Mouse (Mus musculus): Measurements from ENCODE around the gene Mdh1b.
A peak's percentile ranks its signal among the peaks of the same experiment; 100 is the strongest.

The Mdh1b gene

DNA sequence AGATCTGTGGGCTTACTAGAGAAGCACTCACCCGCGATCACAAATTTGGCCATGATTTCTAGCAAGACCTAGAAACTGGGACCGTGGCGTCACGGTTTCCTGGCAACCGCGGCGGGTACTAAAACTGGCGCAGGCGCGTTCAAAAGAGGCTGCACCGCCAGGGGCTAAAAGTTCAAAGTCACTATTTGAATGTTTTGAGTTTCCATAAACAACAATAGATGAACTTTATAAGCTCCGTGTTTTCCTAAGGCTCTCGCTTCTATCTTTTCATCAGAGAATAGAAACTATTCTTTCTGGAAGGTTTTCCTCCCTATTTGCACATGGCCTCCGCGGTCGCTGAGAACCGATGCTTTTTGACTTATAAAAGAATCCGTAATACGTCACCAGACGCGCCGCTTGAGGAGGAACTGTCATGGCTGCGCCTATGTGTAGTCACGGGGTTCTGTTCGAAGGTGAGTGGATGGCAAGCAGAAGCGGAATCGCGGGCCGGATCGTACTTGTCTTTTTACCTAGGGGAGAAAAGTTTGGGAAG lies at the start of gene Mdh1b, which contains the start of gene Fastkd2:
Gene Mdh1b (minus strand): TSS at position 79 of the 532 bp plus-strand sequence.
Gene Fastkd2 (plus strand): TSS at position 375 of the 532 bp plus-strand sequence.
- peak; percentile 90 for DNase-seq (ENCODE audit: low read depth, low spot score)

DNA sequence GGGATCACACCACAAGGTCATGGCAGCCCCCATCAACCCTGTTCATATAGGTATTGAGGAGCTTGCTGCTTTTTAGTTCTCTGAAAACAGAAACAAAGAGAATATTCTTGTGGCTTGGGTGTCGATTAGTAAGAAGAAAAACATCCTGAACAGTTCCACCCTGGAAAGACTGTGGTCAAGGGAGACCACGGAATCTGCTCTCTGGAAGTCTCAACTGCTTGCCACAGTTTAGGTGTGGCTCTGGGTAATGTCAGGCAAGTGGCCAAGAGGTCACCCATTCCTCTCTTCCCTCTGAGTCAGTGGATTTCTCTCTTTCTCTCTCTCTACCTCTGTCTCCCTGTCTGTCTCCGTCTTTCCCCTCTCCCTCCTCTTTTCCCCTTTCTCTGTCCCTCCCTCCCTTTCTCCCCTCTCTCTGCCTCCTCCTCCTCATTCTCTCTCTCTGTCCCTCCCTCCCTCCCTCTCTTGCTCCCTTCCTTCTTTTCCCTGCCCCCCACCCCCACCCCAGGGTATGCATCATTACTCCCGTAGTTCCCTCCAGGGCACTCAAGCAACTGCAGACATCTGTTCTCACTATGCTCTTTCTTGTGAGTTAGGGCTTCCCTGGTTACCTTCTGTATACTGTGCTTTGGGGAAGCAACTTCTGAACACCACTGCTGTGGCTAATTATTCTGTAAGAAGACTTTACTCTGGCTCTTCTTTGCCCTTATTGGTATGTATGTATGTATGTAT lies 46.9 kb upstream of the Mdh1b start:
- DNase-seq (ENCODE audit: low read depth, low spot score), result no peak

DNA sequence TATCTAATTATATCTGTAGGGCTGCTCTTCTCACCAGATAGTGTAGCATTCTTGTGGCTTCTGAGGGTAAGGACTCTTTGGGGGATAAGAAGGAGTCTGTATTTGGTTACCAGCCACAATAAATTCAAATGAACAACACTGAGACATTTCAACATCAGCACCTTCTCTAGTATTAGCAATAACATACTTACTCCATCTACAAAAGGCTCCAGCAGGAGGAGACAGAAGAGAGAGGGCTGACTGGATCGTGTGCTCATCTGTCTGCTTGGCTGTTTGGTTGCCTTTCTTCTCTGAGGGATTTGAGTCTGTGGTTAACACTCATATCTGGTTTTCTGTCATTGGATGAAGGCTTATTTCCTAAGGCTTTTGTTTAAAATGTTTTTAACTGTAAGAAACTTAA lies 46.3 kb upstream of the Mdh1b start:
- DNase-seq (ENCODE audit: low read depth, low spot score), result no peak

DNA sequence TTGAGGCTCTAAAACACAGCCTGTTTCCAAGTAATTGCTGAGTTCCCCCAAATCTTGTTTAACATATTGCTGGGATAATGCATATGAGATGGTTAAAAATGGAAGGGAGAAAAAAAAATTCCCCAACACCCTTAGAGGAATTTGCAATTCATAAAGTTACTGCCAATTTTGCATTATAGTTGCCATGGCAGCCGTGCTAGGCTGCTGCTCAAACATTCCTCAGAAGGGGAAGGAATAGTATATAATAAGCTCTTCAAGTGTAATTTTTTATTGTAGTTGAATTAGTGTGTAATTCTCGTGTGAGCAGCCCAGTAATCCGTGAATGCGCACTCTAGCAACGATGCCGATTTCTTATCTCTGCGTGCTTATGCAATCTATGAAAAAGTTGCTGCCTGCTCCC lies 40.2 kb upstream of the Mdh1b start:
- DNase-seq (ENCODE audit: low read depth, low spot score), result peak; percentile 83

DNA sequence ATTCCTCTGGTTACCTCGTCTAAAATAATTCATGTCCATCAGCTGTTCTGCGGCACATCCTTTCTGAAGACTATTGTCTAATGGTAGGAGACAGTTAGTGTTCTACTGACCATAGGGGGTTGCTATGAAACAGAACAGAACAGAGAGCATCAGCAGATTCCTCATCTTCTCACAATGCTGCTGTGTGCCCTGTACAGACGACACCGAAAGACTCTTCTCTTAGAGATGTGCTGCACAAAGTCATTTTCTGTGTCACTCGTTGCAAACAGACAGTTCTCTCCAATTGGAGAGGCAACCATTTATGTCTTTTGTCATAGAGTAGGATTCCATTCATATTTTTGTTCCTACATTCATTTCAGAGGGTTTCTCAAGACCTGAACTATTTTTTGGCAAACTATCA lies 39.0 kb upstream of the Mdh1b start, which contains the start of gene 4933402D24Rik:
Gene 4933402D24Rik (minus strand): TSS at position 101 of the 400 bp plus-strand sequence.
- DNase-seq (ENCODE audit: low read depth, low spot score), result no peak

DNA sequence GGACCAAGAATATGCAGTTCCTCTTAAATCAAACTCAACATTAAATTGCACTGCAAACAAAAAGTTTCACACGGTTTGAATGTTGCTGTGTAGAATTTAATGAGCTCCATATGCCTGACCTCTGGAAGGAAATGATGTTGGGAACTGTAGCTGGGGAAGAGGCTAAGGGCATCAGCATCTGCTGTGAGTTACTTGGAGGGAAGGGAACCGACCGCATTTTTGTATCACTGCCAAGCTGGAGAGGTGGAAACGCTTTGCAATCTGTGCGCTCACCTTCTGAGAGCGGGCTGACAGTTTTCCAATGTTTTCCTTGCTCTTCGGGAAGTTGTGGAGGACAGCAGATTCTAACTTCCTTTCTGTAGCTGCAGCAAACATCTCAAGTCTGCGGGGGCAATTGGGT lies 38.0 kb upstream of the Mdh1b start:
- no peak for DNase-seq (ENCODE audit: low read depth, low spot score)

DNA sequence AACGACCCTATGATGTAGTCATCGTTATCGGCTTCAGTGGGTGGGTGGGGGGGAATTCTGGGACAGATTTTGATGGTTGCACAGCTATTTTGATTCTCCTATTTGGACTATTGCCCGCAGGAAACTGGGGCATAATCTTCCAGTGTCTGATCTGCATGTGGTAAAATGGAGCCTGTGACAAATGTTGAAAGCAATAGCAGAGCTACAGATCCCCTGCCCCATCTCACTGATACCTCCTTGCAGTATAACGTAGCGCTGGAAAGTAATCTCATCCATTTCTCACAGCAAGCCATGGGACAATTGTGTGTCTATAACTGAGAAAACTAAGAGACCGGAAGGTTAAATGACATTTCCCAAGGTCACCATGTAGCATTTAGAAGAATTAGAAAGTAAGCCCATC lies 34.3 kb upstream of the Mdh1b start:
- no peak for DNase-seq (ENCODE audit: low read depth, low spot score)

DNA sequence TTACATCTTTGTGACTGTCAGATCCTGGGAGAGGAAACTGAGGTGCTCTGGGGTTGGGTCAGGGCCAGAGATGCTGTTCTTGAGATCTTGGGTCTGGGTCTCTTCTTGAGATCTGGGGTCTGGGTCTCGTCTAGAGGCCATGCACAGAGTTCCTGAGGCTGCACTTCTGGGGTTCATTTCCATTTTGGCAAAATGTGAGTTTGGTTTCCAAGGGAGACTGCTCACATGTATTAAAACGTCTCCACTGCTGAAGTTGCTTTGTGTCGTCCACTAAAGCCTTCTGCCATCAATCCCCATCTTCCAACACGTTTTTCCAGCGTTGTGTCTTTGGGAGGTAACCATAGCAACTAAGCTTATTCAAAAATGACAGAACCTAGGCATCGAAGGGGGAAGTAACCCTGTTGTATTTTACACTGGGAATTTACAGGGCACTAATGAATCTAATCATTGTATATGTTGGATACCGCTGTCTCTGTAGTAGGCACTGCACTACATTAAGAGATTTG lies 33.8 kb upstream of the Mdh1b start:
- DNase-seq (ENCODE audit: low read depth, low spot score), result peak; percentile 54

DNA sequence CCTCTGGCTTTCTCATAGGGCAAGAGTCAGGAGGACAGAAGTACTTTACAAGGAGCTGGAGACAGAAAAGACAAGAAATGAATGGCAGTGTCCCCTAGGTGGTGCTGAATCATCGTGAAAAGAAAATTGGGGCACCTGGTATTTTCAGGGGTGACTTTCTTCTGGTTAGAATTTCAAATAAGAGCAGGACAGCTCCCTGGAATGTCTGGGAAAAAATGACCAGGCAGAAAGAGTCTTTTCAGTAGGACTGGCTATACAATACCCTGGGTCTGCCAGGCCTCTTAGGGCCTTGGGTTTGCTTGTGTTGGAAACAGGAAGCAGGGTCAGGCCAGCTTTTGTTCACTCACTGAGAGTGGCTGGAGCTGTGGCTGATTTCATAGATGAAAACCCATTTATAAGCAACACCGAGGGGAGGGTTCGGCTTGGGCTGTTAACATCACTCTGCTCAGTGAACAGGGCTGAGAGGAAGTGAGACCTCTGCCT lies 33.1 kb upstream of the Mdh1b start:
- DNase-seq (ENCODE audit: low read depth, low spot score), result peak; percentile 62

DNA sequence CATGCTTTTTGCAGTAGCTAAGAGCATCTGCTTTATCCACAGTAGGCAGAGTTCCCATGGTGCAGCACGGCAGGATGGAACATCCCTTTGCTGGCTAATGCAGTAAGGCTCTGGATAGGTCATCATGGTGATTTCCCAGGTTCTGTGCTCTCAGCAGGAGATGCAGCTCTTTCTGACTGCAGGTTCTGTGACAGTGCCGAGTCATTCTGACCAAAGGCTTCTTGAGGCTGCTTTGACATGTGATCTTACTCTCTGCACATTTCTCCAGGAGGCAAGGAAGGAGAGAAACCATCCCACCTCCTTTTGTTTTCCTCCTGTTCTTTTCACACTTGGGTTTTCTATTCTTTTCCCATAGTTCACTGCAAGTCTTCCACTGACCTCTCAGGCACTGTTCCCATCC lies 25.9 kb upstream of the Mdh1b start:
- DNase-seq (ENCODE audit: low read depth, low spot score), result no peak

DNA sequence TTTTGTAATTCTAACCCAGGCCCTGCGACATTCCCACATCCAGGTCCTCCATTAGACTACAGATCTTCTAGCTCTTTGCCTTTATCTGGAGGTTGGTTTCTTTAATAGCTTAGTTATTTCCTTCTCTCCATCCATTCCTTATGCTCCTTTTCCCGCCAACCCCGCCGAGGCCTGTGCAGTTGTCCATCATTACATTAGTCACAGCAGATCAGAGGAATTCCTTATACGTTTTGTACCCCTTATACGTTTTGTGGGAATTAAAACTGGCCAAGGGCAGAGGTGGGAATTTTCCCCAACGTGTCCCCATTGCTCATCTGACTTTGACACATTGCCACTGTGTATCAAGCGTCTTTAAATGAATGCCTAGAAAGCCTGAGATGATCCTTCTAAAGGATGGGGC lies 322 bp downstream of the Mdh1b start:
- no peak for DNase-seq (ENCODE audit: low read depth, low spot score)

DNA sequence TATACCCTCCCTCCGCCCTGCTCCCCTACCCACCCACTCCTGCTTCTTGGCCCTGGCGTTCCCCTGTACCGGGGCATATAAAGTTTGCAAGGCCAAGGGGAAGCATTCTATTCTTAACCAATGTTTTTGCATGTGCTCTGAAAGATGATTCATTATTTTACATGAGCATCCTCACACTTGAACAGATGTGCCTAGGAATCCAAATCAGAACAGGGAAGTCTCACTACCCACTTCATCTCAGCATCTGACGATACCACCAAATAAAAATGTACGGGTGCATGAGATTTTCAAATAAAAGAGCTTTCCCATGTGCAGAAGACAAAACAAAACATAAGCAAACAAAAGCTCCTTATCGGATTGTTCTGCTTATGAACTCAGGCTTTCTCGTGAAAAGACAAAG lies 10.0 kb downstream of the Mdh1b start:
- no peak for DNase-seq (ENCODE audit: low read depth, low spot score)

DNA sequence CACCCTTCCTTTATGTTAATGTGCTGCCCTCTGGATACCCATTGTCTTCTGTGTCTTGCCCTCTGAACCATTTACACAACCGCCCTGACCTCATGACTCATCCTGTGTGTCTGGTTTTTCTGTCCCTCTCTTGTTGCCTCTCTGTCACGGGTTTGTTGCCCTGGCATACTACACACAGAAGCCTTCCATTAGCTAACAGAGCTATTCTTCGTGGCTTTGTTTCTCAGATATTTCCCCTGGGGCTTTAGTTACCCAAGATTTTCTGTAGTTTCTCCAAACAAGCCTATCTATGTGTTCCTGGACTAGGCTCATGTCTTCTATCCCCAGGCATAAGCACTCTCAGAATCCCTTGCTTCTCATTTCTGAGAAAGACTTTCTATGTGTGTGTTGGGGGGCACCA lies 21.2 kb downstream of the Mdh1b start:
- DNase-seq (ENCODE audit: low read depth, low spot score), result no peak

DNA sequence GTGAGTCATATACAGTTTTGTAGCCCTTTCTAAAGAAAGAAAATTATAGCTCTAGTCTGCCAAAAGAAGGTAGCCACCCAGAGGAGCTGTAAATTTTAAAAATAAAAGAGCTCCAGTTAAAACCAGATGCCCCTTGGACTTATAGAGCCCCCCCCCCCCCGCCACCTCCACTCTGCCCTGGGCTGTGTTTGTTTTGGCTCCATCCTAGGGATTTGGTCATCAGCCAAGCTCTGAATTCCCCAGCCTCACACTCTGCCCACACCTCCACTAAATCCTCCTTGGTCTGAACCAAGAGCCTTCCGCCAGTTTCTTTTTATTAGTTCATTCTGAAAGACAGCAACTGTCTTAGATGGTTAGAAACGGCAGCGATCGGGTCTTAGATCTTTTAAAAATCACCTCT lies 24.4 kb downstream of the Mdh1b start:
- DNase-seq (ENCODE audit: low read depth, low spot score), result no peak

DNA sequence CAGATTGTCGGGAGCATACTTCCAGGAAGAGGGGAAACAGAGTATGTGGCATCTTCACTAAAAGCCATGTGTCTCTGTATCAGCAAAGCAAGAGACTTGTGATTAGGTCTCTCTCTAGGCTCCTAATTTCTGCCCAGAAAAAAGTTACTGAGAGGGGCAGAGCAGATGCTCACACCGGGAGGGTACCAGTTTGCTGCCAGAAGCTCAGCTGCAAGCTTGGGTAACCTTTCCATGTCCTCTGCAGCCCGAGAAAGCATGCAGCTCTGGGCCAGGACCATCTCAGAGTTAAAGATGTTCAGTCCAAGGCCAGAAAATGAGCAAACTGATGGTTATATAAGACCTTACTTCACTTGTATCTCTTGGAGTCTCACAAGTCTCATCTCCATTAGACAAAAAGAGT lies 33.3 kb downstream of the Mdh1b start:
- DNase-seq (ENCODE audit: low read depth, low spot score), result no peak

DNA sequence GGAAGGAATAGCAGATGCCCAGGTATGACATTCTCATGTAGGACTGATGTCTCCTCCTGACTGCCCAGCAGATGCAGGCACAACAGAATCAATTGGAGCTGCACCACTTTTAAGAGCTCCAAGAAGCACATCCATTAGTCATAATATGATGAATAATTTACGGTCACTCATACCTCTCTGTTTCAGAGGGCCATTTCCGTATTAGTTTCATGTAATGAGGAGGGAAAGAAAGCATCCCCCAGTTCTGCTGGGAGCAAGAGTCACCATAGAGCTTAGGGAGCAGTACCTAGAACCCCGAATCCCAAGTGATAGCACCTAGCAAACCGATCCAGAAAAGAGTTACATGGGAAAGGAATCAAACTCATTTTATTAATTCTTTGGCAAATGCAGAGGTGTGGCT lies 43.3 kb downstream of the Mdh1b start, which contains the start of gene Dytn:
Gene Dytn (minus strand): TSS at position 101 of the 400 bp plus-strand sequence.
- DNase-seq (ENCODE audit: low read depth, low spot score), result no peak

DNA sequence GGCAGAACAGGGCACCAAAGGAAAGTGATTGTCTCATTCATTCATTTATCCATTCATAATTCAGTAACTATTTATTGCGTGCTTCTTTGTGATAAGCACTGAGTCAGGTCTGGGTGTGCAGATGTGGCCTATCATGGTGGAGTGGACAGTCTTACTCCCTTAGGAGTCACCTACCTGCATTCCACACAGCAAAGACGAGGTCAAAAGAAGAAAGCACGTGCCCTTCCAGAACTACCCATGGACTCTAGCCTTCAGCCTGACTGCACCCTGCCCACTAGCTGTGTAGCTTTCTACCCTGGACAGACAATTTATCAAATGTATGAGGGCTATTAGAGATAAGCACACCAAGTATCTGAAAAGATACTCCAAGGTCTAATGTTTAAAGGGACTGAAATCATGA lies 54.1 kb downstream of the Mdh1b start:
- no peak for DNase-seq (ENCODE audit: low read depth, low spot score)

DNA sequence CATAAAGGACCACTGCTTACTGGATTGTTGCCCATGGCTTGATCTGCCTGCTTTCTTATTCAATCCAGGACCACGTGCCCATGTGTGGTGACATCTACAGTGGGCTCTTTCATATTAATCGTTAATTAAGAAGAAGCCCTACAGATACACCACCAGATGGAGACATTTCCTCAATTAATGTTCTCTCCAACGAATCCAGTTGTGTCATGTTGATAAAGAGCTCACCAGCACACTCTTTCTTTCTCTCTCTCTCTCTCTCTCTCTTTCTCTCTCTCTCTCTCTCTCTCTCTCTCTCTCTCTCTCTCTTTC lies 61.3 kb downstream of the Mdh1b start:
- peak; percentile 78 for DNase-seq (ENCODE audit: low read depth, low spot score)

DNA sequence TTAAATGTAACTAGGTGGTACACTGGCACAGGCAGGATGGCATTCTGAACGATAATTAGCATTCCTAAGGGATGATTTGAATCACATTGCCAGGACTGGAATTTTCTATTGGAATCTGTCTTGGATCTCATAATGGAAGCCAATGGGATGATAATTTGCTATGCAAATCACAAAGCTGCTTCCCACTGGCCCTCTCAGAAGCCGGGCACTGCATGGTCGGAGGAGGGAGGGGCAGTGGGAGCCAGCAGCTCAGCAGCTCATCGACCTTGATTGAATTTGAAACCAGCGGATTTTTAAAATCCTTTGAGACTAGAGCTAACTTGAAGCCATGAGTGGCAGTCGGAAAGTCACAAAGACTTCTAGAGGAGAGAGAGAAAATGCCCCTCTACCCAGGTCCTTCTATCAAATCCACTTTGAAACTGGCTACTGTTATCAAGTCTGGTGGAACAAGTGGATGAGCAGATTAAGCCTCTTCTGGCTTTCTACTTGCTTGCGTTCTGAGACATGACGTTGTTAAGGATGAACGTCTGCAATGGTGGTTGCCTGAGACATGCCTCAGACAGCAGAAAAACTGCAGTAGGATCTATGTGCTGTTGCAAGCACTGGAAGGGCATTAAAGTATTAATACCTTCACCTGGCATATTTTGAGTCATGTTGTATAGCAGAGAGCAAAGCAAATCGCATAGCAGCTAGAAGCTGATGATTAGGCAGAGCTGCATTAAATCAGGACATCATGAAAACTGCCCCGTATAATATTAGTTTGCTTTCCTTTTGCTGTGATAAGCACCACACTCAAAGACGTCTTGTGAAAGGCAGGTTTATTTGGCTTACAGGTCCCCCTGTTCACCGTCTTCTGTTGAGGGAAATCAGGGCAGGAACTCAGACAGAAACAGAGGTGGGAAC lies 61.9 kb downstream of the Mdh1b start:
- DNase-seq (ENCODE audit: low read depth, low spot score), result no peak

DNA sequence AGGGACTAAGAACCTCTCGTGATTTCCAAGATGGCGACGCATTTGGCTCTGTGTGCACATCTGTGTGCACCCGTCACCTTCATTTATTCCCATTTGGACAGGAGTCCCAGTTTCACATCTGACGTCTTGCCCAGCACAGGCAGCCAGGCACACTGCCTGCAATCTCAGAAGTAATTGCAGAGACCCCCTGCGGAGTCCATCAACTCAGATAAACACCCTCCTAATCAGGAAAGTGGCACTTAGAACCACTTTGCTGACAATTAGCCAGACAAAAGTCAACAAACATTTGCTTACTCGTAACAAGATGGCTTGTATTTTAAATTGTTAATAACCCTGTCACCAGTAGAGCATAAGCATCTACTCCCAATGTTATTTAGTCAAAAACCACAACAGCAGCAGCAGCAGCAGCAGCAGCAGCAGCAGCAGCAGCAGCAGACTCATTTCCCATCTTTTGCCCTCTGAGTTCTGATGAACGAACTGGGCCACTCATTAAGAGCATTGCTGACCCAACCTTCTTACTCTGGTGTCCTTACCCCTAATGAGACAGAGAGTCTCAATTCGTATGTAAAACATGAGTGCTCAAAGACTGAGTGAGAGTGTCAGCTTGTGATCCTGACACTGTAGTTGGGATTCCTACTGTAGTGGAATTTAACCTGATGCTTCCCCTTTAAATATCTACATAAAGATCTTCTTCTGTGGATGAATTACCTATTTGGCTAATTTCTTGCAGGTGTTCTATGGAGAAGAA lies 62.7 kb downstream of the Mdh1b start:
- no peak for DNase-seq (ENCODE audit: low read depth, low spot score)

DNA sequence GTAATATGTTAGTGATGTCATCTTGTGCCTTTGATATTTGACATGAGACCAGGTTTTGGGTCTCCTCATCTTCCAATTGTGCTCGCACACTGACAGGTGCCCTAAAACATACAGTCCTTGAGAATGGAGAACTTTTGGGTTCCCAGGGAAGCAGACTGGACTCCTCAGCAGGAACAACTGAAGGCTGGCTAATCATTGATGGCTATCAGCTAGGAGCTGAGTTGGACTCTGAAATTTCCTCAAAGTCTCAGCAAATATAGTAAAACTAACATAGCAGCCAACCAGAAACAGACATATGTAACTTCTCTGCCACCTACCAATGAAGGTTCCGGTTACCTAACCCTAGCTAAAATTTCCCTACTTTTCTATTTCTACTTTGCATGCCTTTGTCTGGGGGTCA lies 64.0 kb downstream of the Mdh1b start:
- DNase-seq (ENCODE audit: low read depth, low spot score), result no peak

DNA sequence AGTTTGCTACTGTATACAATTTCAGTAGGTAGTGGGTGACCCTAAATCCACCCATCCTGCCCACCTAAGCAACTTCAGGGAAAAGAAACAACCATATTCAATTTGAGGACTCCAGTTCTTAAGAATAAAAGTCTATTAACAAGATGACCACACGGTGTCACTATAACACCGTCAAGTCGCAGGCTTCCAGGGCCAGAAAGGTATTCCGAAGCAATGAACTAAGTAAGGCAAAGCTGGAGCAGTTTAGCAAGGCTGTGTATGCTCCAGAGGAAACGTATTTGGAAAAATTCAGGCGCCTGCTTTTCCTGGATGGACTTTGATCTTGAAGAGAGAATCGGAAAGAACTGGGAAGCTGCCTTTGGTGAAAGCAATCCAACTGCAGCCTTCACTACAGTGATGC lies 70.5 kb downstream of the Mdh1b start:
- DNase-seq (ENCODE audit: low read depth, low spot score), result no peak
